Mouse (Mus musculus) heart, postnatal 0 days (tissue): ENCODE data around the gene Slc8a3.

Source experiments
- CTCF ChIP-seq: IDR thresholded peaks from 2 replicates; pipeline ENCODE4 v1.5.1; 2016; ENCODE audit warnings: antibody characterized with exemption, control low read depth, low read depth
- EP300 ChIP-seq: IDR thresholded peaks from 2 replicates; pipeline ENCODE4 v1.6.1; 2016; ENCODE audit warnings: antibody characterized with exemption, low read depth

DNA sequence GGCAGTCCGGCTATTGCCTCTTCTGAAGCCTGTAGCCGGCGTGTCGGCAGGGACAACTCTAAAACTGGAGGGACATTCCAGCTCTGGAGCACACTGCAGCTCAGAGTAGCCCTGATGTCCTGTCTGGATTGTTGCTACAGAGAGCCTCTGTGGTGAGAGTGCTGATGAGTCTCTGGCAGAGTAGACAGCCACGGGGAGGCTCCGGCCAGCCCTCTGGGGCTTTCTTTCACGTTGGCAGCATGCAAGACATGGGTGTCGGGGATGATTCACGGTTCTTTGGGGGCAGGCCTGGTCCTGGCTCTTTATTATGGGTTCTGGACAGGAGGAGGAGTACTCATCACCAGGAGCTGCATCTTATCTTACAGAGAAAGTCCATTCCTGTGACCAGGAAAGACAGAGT is 165.8 kb downstream of the Slc8a3 start:
- TF ChIP-seq CTCF (no peak), EP300 (no peak)
